Mouse (Mus musculus) liver, postnatal 0 days (tissue): ENCODE measurements around the gene Gm49369.

Source experiments
- CTCF ChIP-seq: sonication (generic); IDR thresholded peaks from 2 replicates; pipeline ENCODE4 v1.5.1; 2016; ENCODE audit warnings: antibody characterized with exemption, low read depth
- EP300 ChIP-seq: IDR thresholded peaks from 2 replicates; pipeline ENCODE4 v1.6.1; 2016; ENCODE audit warnings: antibody characterized with exemption, low read depth, mild to moderate bottlenecking

- TF ChIP-seq EP300 (no peak), CTCF (no peak)
Measured at GRCm38 (mm10) chr7:142399250-142399649, 16.8 kb upstream of the Gm49369 start.
